Mouse (Mus musculus) T-helper 2 cell (primary cell): Measurements from ENCODE around the gene 4933424G06Rik.
"Not testable (repeated sequence)": the region's sequence is repeated elsewhere in the genome, so short reads cannot be mapped to it uniquely, and the experiment has no call there.

Experiments
- in situ Hi-C: fragments of 300-600 bp; cut with MboI, MseI; formaldehyde crosslinking; loops from one replicate; pipeline ENCODE4 v1.15.1; 2025; ENCODE audit warnings: high pct_unique_total_duplicates

4933424G06Rik gene

DNA sequence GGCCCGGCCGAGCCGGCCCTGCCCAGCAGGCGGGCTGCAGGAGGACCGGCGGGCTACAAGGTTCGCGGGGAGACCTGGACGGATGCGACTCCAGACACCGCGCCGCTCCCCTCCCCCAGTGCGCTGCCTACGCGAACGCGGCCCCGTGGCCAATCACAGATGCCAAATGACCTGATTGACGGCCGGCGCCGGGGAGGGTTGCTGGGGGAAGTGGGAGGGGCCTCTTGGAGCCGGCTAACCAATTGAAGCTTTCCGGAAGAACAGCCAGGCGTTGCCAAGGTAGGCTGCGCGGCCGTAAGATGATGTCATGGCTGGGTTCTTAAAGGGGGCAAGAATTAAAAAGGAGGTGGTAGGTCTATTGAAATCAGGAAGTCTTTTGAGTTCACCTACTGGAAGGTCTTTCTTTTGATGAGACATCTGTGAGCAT, at the start of gene 4933424G06Rik:
TSS of gene 4933424G06Rik (plus strand) at position 296 of the 427 bp plus-strand sequence.
- in situ Hi-C loops = no loop called here

DNA sequence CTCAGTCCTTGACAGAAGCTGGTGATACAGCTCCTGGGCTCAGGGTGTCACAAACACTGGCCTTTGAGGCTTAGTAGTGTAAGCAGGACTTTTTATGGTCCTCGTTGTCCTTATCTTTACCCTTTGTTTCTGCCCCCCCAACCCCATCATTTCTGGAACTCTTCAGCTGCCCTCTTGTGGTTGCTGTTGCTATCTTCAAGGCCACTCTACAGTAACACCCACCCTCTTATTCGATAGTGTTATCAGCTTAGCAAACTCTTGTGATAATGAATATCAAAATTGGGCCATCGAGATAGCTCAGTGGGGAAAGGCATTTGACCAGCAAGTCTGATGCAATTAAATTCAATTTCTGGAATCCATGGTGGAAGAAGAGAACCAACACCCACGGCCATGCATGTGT, 45.5 kb upstream of the 4933424G06Rik start:
- in situ Hi-C loops = no loop called here

DNA sequence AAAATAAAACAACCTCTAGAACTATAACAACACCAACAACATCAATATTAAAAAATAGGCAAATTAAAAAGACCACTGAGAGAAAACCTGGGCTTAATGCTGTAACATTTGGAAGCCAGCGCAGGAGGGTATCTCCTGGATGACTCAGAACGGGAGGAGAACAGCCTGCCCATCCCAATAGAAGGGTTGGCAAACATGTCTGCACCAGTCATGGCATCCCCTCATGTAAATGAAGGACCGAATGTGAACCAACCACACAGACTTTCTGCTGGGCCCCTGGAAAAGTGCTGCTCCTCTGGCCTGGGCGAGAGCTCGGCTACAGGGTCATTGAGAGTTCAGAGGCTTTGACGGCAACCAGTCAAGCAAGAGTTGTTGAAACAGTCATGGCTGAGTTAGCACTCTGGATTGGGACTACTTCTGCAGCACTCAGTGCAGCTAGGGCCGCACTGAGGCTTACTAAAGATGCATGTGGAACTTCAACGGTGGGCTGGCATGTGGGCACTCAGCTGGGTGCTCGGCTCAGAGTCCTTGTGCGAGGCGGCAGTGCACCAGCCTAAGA, 44.7 kb upstream of the 4933424G06Rik start:
- in situ Hi-C loops = no loop called here

DNA sequence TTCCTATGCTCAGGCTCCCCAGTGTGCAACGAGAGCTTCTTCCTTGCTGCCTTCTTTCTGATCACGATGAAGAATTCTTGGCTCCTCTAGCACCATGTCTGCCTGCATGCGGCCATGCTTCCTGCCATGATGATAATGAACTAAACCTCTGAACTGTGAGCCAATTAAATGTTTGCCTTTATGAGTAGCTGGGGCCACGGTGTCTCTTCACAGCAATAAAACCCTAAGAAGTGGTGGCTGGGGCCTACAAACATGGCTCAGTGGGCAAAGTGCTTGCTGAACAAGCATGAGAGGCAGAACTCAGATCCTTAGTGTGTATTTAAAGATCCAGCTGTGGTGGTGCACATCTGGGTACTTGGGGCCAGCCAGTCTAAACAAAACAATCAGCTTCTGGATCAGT, 44.0 kb upstream of the 4933424G06Rik start:
- in situ Hi-C loops = no loop called here

DNA sequence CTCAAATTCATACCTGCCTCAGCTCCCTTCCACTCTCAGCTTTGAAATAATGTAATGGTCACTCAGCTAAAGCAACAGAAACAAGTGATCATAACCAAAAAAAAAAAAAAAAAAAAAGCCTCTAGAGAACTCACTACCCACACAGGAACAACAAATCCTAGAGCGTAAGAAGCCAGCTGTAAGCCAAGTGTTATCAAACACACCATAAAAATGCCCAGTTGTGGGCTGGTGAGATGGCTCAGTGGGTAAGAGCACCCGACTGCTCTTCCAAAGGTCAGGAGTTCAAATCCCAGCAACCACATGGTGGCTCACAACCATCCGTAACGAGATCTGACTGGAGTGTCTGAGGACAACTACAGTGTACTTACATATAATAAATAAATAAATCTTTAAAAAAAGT, 41.9 kb upstream of the 4933424G06Rik start:
- in situ Hi-C loops = not testable (repeated sequence)

DNA sequence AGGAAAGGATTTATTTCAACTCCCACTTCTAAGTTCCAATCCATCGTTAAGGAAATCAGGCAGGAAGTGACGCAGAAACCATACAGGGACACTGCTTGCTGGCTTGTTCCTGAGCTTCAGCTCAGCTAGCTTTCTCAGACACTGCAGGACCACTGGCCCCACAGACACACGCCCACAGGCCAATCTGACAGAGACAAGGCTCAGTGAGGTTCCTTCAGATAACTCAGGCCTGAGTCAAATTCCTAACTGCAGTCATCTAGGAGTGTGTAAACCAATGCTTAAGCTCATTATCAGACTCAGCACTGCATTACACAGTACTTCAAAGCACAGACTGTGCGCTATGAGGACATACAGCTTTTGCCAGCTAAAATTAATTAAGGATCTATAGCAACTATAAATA, 39.7 kb upstream of the 4933424G06Rik start:
- in situ Hi-C loops = no loop called here

DNA sequence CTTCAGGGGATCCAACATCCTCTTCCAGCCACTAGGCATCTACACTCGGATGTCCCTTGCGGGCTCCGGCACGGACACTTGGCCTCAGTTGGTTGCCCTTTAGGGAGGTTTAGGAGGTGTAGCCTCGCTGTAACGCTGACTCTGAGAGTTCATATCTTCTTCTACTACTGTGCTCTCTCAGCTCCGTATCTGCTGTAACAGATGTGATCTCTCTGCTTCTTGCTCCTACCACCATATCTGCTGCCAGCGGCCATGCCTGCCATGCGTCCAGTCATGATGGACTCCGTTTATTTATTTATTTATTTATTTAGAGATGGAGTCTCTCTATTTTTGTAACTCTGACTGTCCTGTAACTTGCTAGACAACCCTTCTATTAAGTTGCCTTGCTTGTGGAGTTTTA, 38.7 kb upstream of the 4933424G06Rik start:
- in situ Hi-C loops = no loop called here

DNA sequence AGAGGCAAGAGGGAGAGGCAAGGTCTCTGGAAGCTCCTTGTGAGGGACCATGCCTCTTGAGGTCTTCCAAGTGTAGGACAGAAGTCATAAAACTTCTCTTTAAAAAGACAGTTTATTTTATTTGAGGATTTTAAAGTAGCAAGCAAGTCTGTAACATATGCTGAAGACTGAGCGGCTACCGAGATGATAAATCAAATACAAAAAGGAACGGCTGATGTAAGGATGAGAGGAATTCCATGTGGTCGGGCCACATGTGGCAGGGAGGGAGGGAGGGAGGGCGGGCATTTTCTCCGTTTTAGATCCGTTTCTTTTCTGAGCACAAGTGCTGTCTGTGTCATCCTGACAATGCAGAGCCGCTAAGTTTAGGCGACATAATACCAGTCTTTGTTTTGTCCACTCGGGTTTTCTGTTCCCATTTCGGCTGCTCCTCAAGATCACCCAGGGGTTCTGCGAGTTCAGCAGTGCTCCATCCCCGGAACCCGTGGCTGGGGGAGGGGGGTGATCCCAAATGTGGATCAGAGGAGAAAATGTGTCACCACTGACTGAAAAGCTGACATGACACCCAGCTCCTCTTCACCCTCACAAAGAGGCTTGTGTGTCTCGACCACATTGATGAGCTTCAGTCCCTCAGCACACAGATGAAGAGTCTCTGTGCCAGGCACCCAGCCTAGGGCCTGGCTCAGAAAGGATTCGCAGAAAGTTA, 37.1 kb upstream of the 4933424G06Rik start:
- in situ Hi-C loops = no loop called here

DNA sequence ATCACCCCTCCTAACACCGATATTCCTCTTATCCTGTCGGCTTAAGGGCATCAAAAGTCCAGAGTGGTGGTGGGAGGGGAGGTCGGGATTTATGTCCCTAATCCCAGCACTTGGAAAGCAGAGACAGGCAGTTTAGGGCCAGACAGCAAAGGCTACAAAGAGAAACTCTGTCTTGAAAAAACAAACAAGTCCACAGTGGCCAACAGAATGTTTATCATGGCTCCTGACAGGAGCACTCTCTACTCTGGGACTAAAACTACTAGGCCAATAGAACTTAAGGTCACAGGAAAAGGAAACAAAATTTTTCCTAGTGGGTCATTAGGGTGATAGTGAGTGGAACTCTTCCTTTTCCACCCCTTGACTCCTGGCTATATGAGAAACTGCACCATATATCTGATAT, 35.0 kb upstream of the 4933424G06Rik start:
- in situ Hi-C loops = no loop called here

DNA sequence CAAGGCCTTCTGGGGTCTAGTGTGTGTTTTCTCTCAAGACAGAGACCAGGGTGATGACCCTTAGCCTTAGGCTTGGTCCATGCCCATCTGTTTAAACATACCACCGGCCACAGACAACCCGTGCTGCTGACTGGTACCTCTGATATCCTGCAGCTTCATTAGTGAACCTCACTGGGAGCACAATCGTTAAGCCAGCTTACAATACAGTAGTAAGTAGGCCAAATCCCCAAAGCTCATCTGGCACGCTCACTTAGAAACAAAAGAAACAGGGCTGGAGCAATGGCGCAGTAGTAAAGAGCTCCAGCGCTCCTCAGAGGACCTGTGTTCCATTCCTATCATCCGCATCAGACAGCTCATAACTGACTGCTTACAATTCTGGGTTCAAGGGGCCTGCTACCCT, 29.1 kb upstream of the 4933424G06Rik start:
- in situ Hi-C loops = loop anchor here (5.0 to 10.0 kb wide), 3 partner anchors 64 to 1944 kb away; no protein-coding TSS in a partner anchor

DNA sequence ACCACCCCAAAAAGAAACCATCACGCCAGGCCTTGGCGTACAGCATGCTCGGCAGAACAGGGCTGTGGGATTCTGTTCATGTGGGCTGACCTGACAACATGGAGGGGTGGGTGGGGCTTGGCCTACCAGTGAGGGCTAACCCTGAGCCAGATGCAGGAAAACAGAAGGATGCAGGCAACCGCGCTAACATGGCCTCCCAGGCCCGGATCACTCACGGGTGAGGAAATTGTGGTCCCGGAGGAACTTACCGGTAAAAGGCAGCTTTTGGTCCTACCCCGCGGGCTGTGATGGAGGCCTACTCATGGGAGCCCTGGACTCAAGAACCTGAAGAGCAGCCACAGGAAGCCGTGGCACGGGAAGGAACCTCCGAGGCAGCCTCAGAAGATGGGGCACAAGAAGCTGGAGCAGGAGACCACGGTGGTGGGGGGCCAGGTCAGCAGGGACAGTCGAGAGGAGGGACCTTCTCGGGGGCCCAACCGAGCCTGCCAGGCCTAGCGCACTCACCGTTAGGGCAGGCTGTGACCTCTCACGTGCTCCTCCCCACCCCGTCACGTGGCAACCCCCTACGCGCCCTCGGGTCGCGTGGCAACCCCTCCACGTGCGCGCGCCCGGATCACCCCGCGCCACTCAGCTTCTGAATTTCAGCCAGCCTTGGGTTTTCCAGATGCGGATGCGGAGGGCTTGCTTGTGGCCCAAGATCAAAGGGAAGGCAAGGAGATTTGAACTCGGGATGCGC, 27.2 kb upstream of the 4933424G06Rik start, which contains the start of gene Fam178b:
TSS of gene Fam178b (minus strand) at position 564 of the 736 bp plus-strand sequence.
- in situ Hi-C loops = loop anchor here (5.0 to 10.0 kb wide), 3 partner anchors 62 to 1942 kb away; no protein-coding TSS in a partner anchor

DNA sequence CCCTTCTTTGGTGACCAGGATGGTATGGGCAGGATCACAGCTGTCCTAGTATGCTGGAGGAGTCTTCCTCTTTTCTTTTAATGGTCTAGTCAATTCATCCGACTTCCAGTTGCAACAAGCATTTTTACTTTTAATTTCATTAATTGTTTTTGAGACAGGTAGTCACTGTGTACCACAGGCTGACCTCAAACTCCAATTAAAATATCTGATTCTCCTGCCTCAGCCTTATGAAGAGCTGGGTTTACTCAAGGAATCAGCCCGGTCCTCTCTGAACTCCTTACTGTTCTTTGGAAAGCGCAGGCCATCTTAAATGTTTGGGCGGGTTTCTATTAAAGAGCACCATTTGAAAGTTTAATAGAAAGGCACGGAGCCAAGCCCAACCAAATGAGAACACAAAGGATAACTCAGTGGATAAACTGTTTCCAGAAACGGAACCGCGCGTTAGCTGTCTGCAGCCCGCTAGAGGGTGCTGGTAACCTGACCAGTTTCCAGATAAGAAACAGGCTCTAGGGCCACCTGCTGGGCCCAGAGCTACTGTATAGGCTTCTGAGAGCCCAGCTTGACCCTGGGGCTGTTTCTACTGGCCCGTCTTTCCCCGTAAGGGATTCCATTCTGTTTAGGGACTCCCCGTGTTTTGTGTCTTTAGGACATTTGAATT, 26.0 kb upstream of the 4933424G06Rik start:
- in situ Hi-C loops = loop anchor here (5.0 to 10.0 kb wide), 3 partner anchors 61 to 1941 kb away; no protein-coding TSS in a partner anchor

DNA sequence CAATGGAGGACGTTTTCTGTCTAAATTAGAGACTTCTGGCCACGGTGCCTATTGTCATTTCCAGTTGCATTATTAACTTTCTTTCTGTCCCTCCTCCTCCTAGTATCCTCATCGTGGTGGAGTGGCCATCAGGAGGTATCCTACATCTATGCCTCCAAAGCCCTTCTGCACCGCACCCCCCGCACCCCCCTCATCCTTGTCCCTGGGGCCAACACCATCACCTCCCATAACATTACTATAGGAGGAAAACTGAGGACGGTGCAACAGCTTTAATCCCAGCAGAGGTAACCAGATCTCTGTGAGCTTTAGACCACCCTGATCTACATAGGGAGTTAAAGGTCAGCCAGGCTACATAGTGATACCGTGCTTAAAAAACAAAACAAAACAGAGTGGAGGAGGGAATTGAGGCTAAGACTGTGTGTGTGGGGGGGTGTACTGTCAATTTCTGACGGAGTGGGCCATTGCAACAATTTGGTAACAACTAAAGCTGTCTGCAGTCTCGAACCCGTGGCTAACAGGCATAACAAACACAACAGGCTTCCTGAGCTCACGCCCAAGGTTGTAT, 19.2 kb upstream of the 4933424G06Rik start:
- in situ Hi-C loops = no loop called here

DNA sequence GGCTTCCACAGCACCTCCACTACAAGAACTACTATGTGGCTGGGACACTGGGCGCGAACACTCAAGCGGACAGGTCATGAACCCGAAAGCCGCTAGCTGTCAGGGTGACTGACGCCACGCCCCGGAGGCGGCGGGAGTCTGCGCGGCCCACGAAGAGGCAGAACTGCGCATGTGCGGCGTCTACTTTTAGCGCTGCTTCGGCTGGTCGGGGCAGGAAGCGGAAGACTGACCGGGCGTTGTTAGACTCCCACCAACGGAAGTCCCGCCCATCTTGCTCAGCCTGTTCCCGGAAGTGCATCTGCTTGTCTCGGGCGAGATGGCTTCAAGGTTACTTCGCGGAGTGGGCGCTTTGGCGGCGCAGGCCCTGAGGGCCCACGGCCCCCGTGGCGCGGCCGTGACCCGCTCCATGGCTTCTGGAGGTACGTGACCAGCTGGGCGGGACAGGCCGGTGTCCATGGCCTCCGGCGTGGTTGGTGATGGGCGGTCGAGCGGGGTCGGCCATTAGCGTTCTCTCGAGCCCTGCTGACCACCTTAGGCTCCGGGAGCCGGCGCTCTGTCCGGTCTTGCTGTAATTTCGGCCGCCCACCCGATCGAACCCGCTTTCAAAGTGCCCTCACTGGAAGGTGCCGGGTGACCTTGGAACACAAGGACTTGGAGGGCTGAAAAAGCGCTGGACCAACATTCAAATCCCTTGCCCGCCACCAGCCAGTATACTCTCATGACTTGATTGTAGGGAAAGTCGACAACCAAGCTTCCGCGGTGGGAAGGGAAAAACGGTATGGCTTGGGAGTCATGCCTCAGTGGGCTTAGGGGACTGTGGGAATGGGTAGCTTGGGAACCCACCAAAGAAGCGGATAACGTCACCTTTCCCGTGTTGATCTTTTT, 18.4 kb upstream of the 4933424G06Rik start, which contains the start of gene Cox5b:
TSS of gene Cox5b (plus strand) at position 179 of the 885 bp plus-strand sequence.
- in situ Hi-C loops = no loop called here

DNA sequence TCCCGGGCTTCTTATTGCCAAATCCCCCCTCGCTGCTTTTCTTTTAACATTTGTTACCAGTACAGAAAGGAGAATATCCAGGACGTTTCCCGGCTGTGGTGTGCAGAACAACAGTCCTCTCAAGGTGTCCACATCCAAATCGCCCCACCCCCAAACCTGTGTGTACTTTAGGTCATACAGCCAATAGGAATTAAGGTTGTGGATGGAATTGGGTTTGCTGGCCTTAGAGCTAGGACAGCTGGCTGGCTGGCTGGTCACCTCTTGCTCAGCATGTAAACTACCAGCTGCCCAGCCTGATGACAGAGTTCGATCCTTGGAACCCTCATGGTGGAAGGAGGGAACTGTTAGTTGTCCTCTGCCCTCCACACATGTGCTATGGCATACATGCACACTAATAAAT, 15.1 kb upstream of the 4933424G06Rik start:
- in situ Hi-C loops = no loop called here

DNA sequence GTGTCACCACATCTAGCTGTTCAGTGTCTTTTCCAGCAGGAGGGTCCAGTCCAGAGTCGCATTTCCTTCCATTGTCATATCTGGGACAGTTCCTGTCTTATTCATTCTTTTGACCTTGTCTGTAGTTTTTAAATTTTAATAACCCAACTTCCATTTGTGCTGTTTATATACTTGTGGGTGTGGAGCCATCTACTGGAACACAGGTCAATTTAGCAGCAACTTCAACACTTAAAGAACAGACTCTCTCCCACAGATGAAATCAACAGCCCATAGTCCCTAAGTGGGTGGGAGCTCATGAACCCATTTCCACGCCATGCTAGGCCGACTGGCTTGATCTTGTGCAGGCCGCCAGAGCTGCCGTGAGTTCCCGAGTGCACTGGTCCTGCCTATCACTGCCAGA, 13.5 kb upstream of the 4933424G06Rik start:
- in situ Hi-C loops = no loop called here

DNA sequence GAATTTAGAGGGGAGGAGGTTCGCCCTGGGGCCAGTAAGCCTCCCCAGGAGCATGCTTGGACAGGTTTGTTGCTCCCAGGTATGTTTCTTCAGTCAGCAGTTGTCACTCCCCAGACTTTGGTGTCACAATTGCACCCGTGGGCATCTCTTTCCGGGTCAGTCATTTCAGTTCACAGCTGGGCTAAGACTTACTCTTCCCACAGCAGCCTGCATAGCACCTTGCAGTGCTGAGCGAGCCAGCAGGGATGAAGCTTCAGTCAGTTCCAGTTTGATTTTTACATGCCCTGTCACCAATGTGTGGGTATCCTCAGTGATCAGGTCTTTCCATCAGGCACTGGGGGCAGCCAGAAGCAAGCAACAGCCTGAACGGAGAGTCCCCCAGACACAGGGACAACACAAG, 12.9 kb upstream of the 4933424G06Rik start:
- in situ Hi-C loops = no loop called here

DNA sequence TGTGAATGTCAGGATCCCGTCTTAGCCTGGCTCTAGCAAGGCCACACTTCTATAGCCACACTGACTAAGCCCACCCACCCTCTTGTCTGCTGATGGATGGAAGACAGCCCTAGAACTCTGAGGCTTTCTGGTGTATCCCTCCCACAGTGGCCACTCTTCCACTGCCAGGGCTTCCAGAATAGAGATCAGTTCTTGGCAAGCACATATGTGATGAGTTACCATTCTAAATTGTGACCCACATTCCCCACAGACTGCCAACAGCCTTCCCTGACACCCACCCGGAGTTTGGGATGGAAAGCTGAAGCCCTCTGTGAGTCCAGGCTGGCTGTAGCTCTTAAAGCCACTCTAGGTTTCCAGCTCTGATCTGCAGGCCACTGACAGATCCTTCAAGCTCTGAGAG, 2.8 kb upstream of the 4933424G06Rik start:
- in situ Hi-C loops = no loop called here

DNA sequence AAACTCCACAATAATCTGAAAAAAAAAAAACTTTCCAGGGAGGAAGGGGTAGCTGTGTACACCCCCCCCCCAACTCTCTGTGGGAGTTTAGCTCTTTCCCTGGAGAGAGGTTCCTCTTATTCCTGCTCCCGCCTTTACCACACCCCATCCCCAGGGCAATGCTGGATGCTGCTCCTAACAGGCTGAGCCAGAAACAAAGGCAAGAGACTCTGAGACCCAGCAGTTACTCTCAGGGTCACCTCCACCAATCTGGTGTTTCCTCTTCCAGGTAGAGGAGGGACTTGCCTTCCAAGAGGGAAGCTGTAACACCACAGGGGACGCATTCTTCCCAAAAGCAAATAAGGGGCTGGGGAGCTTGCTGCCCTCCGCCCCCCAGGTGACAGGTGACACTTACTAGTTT, 2.2 kb upstream of the 4933424G06Rik start:
- in situ Hi-C loops = no loop called here

DNA sequence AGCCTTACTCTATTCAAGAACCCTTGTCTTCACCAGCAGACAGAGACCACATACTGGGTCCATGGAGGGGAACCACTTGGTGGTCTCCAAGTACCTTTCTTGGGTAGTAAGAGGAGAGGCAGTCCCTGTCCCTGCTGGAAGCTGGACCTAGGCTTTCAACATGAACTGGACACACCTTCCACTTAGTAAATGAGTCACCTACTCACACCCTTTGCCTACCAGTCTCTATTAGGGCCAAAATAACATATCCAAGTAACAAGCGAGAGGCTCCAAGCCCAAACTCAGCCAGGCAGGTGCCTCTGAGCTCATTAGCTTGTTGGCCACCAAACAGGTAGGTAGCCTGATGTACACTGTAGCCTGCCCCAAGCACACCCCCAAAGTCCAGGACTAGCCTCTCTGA, 1.3 kb upstream of the 4933424G06Rik start:
- in situ Hi-C loops = no loop called here
